Mouse (Mus musculus) stomach, postnatal 0 days (tissue): ENCODE results near the gene Fgfr1op.

Source experiments
- CTCF ChIP-seq: IDR thresholded peaks from 2 replicates; pipeline ENCODE4 v1.5.1; 2016; ENCODE audit warnings: antibody characterized with exemption, low read depth, mild to moderate bottlenecking, moderate library complexity
- EP300 ChIP-seq: optimal IDR thresholded peaks from 2 replicates; pipeline ENCODE3; 2016; ENCODE audit warnings: antibody characterized with exemption

- TF ChIP-seq EP300: no peak
- no peak for TF ChIP-seq CTCF
These were observed 49.1 kb downstream of the Fgfr1op start for GRCm38 (mm10) chr17:8214369-8214768.
